Mouse (Mus musculus) small intestine, adult 2 months (tissue): Measurements from ENCODE around the gene Fam169b.

Source experiments
- CTCF ChIP-seq: fragments of 200-500 bp; IDR thresholded peaks from 2 replicates; pipeline ENCODE4 v1.5.1; 2012; ENCODE audit warnings: low read depth, mild to moderate bottlenecking, control low read depth, inconsistent platforms, low read length, moderate library complexity, mixed read lengths; ENCODE audit not compliant: insufficient replicate concordance, insufficient read length; ENCODE audit errors: extremely low read depth
- POLR2A ChIP-seq: fragments of 200-500 bp; IDR thresholded peaks from 2 replicates; pipeline ENCODE4 v1.6.1; 2012; ENCODE audit warnings: low read depth, mild to moderate bottlenecking, control low read depth, inconsistent platforms, low read length, moderate library complexity

GRCm38 (mm10) chr7:68227021-68227420, 46.6 kb upstream of the Fam169b start:
- TF ChIP-seq CTCF (no peak), POLR2A (no peak)
